Mouse (Mus musculus) 3T3-L1 (cell line): ENCODE data around the gene Gsdme.

Experiments
- DNase-seq: peaks from one replicate; pipeline ENCODE4 v3.0.0-alpha.2; 2015; ENCODE audit warnings: low read depth, low spot score

The Gsdme gene

DNA sequence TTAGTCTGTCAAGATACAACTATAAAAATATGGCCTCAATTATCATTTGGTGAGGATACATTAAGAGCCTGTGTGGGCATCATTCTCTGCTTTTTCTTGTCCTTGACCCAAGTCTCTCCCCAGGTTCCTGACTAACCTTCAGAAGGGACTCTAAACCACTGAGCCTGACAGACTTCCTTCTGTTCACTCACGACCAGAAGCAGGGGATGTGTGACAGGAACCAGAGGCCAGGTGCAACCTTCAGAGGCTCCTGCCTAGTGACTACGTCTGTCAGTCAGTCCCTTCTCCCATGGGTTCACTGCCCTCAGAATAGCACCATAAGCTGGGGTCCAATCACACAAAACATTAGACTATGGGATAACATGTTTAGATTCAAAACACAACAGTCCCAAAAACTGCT, 16.3 kb downstream of the Gsdme start:
- DNase-seq = no peak

DNA sequence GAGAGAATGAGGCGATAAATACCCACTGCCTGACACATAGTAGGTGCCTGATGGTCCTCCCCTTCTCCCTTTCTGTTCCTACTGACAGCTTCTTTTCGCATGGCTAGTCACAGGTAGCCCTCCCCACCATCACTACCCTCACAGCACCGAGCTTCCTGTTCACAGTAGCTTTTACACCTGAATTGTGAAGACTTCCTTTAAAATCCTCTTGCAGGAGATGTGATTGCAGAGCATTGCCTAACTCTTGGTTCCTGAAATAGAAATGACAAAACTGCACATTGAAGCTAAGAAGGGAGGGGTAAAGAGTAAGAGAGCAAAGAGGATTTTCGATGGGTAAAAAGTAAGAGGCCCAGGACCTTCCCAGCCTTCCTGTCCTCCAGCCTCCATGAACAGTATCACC, 18.7 kb downstream of the Gsdme start:
- no peak for DNase-seq

DNA sequence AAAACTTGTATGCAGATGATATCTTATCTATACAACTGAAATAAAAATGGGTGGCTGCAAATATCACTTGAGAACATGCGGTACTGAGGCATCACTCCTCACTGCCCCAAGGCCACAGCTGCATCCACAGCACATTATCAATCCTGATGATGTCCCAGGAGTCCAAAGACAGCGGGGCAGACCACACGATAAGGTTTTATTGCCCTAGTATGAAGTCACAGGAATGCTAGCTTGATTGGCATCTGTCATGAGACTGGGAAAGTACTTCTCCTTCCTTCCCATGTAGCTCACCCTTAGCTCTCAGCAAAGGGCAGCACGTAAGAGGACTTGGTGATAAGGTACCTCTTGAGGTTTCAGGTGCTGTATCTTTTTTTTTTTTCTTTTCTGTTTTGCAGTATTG, 19.5 kb downstream of the Gsdme start:
- no peak for DNase-seq

DNA sequence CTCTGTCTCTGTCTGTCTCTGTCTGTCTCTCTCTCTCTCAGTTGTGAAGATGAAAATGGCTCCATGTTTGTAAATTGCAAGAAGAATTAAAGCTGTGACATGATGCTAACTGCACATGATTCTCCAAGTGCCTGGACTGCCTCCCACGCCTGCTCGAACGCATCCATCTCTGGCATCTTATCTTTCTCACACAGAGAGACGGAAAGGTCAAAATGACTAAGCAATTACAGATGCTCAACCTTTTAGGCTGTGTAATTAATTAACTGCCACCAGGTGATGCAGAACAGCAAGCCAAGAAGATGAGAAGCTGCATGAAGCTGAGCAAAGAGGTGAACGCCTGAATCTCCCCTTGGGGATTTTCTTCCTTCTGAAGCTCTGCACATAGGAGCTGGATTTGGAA, 23.2 kb downstream of the Gsdme start:
- DNase-seq = no peak

DNA sequence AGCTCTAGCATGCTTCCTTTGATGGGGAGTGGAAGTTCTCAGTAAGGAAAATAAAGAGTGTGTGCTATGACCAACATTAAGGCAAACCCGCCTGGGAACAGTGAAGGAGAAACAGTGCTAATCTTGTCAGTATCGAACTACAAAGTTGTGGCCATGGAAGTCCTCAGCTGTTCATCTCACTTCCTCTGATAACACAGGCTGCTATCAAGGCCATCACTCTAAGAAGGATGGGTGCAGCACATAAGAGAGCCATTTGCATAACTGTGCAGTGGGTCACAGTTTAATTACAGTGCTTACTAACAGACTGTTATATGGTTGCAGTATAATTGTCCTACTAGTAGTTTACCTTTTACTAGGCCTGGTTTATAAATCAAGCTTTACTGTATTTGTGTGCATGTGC, 23.8 kb downstream of the Gsdme start:
- DNase-seq = no peak

DNA sequence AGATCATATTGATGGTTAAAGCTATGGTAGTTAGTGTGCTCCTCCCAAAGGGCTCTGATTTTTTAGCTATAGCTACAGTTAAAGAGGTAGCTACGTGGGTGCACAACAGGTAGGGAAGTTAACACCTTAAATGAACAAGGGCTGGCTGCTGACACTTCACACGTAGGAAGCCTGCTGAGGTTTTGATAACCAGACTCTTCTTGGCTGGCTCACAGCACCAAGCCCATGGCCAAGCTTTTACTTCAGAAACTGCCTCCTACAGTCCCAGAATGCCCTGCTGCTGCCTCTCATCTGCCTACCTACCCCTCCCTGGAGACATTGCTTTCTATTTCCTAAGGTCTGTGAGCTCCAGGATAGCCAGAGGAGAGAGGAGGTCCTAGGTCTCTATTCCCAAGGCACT, 25.7 kb downstream of the Gsdme start:
- no peak for DNase-seq

DNA sequence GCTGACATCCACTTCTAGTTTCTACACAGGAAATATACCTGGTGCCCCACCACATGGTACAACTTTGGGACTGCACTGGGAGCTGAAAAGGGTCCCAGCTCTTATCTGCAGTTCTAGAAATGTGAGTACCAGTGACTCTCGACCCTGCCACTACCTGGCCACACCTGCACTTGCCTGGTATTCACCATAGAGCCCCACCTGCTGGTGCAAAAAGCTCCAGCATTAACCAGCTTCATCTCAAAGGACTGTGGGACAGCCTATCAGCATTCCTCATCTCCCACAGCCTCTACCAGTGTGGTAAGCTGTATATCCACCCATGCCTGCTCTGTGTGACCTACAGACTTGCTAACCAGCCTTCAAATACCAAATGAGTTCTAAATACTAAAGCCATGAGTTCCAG, 30.7 kb downstream of the Gsdme start:
- DNase-seq = no peak

DNA sequence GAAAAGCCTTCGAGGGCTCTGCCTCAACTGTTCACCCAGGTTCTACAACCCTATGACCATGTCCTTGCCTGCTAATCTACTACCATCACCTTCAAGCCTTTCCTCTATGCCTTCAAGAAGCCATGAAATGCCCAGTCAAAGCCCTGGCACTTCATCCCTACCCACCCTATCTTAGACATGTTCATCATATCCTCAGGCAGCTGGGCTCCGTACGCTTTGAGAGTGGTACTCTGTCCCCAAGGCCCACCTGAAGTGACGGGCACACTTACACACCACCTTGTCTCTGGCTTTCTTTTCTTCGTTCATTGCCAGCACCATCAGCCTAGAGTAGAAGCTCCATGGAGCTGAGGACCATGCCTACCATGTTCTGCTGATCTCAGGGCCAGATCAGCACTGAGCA, 32.4 kb downstream of the Gsdme start:
- DNase-seq = no peak

DNA sequence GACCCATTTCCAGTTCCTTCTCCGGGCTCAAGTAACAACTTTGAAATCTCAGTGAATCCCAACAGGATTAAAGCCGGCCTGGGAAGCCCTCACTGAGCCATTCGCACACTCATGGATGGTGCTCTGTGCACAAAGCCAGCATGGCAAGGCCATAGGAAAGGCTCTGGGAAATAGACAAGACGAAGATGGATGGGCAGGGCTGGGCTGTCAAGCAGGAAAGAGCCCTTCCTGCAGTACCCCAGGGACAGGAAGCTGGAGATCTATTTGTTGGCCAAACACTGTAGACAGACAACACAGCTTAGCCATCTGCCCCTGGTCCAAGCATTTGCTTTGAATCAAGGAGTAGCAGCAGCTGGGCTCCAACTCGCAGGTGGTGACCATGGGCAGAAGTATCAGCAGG, 35.5 kb downstream of the Gsdme start:
- DNase-seq = no peak

DNA sequence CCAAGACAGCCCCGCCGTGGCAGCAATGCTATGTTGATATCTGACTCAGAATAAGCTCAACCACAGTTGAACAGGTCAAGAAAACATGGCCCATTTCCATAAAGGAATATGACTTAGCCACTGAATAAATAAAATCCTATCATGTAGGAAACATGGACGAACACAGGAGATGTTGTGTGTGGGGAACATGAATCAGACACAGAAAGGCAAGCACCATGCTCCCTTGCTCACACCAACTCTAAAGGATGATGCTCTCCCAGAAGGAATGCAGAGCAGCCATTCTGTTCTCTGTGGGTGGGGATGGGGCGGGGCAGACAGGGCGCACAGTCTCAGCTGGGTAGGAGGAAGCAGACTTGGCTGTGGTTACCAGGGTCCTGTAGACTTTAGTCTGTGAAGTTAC, 38.4 kb downstream of the Gsdme start:
- peak; percentile 67 for DNase-seq

DNA sequence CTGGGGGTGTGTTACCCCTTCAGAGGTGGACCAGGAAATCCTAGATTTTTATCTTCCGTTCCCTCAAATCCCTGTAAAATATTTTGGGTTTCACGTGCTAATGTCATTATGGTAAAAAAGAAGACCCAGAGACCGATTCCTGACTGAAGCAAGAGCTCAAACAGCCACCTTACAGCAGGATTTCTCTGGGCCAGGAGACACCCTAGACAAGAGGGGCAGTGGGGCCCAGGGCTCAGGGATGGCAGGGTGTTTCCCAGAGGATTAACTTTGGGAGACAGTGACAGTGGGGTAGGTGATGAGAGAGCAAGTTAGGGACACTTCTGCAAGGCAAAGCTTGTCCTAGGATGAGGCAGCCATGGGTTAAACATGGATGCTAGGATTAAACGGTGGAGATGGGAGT, 40.1 kb downstream of the Gsdme start:
- DNase-seq = no peak

DNA sequence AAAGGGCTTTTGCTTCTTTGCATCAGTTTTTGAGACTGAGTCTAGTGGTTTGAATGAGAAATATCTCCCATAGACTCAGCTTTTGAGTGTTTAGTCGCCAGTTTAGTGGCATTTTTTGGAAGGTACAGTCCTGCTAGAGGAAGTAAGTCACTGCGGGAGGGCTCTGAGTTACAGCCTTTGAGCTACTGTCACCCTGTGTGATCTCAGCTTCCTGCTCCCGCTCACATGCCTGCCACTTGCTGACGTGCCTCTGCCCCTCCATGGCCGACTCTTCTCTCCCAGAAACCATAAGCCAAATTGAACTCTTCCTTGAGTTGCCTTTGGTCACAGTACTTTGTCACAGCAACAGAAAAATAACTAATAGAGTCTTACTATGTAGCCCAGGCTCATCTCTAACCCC, 40.7 kb downstream of the Gsdme start:
- DNase-seq = no peak

DNA sequence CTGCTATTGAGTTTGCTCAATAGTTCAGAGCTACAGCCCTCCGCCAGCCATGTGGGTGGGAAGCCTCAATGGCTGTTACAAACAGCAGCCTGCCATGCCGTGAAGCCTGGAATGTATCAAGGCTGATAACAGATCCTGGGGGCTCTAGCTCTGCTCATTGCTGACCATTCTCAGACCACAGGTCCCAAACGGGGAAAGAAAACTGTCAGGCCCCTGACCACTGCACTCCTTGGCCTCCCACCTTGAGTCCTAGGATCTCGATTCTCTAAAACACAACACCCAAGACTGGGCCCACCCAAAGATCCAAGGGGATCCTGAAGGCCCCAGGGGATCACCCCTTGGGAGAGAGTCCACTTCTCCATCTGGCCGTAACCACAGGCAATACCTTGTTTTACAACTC, 41.3 kb downstream of the Gsdme start:
- no peak for DNase-seq

DNA sequence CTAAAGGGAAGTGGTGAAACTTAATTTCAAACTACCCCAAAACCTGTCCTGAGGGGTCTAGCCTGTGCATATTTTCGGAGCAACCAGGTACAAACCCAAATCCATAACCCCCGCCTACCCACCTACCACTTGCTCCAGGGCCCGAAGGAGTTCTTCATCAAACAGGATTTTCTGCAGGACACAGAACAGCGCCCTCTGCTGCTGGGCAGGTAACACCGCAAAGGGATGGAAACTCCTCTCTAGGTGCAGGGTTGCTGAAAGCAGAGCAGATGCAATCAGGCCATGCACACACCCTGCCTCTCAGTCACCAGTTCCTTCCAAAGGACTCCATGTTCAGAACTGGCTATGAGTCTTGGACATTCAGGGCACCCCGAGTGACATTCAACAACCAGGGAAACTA, 42.8 kb downstream of the Gsdme start:
- peak; percentile 19 for DNase-seq

DNA sequence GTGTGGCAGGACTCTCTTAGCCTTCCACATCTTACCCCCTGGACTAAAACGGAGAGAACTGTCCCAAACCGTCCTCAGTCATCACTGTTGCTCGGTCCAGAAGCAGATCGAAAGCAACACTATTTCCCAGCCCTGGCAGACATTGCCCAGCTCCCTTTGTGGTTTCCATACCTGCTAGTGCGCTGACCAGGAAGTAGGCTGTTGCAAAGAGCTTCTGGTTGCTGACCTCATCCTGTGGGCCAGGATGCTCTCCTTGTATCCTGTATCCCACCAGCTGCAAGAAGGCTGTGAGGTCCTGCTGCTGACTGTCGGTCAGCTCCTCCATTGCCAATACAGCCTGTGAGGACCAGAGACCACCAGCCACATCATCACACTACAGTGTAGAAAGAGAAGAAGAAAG, 44.6 kb downstream of the Gsdme start:
- DNase-seq = no peak

DNA sequence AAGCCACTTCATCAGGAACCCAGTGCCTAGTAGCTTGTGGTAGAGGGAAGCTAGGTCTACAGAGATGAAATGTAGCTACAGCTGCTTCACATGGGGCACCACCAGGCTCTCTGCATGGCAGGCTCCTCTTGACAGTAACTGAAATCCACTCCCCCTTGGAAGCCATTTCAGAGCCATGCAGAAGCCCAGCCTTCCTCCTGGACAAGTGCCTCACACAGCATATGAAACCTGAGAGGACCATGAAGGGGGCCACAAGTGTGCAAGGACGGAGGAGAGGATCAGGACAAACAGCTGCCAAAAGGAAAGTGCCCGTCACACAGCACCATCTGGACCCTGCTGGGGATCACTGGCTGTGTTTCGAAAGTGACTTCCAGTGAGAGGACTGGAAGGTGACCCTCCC, 45.0 kb downstream of the Gsdme start:
- no peak for DNase-seq

DNA sequence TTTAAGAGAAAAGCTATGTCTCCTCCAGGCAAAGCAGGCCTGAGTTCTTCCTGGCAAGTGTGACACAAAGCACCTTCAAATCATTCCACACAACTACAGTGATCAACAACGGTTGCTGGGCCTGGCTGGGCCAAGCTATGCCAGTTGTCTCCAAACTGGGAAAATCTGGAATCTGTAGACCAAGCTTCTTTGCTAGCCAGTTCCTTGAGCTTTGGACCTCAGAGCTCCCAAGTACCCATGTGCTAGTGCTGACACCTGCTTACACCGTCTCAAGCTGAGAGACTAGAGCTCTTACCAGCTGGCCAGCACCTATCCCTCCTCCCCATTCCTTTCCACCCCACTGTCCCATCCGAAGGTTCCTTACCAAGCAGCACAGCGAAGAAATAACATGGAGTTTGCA, 47.7 kb downstream of the Gsdme start:
- DNase-seq = no peak

DNA sequence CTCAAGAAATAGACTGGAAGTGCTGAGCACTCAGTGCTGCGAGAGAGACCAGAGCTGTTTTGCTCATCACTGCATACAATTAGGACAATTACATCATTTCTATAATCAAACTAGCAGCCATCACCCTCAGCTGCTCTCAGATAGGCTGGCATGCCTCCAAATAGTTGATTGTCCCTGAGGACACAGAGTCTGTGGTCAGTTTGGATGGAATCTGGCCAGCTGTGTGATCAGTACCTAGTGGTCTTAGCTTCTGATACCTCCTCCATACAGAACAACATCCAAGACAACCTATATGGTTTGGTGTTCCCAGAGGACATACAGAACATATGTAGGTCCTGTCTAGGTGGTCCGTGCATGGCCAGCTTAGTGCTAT, 48.3 kb downstream of the Gsdme start:
- DNase-seq = peak; percentile 5

DNA sequence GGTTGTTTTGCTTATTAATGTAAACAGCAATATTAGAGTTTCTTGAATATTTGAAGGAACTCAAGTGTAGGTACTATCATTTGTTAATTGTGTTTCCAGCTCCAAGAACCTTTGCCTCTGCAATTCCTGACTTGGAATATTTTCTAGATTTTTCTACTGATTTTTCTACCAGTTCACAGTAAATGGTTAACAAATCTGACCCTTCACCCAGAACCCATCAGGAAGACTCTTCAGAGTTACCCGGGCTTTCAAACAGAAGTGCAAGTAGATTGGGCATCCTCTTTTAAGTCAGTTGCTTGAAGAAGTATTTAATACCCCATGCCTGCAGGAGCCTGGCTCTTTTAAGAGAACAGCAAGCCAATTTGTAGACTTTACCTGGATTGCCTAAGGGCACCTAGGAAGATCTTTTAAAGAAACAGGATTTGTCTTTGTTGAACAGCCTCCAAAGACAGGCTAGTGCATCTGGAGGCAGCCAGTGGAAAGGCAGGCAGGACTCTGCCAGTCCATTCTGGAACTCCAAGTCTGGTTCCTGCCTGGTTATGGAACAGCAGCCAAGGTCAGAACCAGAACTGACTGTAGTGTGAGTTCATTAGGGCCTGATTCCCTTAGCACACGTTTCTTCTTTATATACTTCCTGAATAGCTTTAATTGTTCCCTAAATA, 48.8 kb downstream of the Gsdme start:
- no peak for DNase-seq

DNA sequence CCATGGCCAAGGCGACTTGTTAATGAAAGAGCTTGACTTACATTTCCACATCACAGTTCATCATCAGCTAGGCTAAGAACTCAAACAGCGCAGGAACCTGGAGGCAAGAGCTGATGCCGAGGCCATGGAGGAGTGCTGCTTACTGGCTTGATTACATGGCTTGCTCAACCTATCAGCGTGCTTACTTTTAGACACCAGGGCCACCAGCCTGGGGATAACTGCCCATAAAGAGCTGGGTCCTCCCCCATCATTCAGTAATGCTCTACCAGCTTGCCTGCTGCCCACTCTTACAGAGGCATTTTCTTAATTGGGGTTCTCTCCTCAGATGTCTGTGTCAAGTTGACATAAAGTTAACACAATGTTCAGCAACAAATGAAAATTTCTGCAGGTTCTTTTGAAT, 58.6 kb downstream of the Gsdme start:
- DNase-seq = no peak

DNA sequence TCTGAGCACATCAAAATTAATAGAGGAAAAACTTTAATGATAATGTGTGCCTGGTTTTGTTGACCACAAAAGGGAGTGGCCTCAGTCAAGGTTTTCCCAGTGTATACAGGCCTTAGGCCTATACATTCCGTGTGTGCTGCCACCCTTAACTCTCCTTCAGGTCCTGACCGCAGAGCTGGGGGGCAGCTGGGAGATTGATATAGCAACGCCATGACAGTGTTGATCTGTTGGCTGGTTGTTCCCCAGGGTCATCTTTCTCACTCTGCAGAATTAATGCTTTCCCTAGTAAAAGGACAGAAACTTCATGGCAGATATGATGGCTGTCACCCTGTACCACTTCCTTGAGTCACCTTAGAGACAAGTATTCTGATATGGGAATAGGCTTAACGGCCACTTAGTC, 59.3 kb downstream of the Gsdme start:
- no peak for DNase-seq

DNA sequence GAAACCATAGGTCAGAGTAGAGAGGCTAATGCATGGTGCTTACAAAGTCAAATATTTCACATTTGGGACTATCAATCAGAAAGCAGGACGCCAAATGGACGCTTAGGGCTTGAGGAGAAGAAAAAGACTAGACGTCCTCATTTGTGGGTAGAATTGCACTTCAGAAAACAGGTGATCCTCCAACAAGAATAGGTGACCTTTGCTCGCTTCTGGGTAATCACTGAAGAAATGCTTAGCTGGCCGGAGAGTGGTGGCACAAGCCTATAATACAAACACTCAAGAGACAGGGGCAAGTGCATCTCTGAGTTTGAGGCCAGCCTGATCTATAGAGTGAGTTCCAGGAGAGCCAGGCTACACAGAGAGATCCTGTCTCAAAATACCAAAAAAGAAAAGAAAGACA, 69.8 kb downstream of the Gsdme start:
- DNase-seq = no peak

DNA sequence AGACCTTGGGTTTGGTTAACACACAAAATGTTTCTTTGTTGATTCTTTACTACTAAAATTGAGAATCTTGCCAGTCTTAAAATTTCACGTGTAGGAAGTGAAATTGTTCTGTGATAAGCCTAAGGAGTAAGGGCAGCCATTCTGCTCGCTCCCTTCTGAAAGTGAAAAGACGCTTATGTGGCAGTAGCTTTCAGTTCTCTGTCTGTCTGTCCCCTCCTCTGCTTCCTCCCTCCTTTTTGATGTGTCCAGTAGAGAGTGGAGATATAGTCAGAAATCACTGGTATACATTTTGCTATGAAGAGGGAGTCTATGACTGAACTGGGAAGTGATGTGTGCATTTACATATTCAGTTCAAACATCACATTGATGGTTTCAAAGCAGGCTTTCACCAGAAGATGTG, 70.8 kb downstream of the Gsdme start:
- DNase-seq = no peak

DNA sequence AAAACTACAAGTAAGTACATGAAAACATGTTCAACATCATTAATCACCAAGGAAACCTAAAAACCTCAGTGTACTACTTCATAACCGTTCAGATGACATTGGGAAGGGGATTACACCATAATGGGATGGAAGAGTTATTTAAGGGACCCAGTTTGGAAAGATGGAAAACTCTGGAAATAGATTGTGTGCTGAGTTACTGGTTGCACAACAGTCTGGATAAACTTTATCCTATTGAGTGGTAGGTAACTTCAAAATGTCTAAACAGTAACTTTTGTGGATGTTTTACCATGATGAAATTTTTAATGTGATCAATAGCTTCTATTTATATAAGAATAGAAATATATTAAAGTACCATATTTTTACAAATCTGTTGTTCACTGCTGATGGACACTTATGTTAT, 71.5 kb downstream of the Gsdme start:
- no peak for DNase-seq

DNA sequence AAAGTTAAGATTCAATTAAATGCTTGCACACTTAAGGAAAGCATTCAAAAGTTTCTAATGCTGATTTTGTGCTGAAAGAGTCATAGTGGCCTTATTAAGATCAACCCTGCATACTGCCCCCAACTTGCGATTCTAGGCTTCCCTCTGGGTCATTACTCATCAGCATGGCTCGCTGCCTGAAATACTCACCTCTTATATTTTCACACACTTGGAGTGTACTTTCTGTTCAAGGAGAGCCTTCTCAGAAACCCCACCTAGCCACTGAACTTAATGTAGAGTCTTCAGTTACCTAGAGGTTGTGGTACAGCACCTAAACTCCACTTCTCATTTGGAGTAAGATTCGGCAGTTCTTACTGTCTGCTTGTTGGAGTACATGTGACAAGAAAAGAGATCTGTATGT, 72.1 kb downstream of the Gsdme start:
- peak; percentile 17 for DNase-seq
